Mouse (Mus musculus): ENCODE measurements around the gene Tbc1d1. TPM values are rescaled to one million over a fixed set of nuclear protein-coding genes. Genes with fewer than 3 reads are reported as not detected.

Gene Tbc1d1
- polyA plus RNA-seq, 1 experiment from 2014 or later: 27.4 TPM

DNA sequence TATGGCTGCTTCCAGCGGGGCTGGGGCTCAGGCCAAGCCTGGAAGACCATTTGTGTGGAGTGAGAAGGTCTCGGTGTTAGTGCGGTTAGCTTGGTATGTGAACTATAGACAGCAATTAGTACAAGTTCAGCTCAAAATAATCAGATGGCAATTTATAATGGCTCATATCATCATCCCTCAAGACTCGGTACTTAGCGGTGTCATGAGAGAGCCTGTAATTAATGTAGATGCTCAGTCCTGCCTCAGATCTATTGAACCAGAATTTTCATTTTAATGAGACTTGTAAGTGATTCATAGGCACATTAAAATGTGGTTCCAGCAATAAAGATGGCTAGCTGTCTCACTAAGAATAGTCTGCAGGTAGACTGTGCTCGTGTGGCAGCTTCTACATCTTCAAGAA is 51.7 kb downstream of the Tbc1d1 start:
- no peak for ATAC-seq (replicated peaks; ENCODE audit: extremely low read depth, insufficient read depth, low FRiP score)
- Histone ChIP-seq H3K4me3 (ENCODE audit: low read length) (no peak overlapping the region), H3K36me3 (ENCODE audit: control insufficient read depth, insufficient read depth) (no peaks in the 10 kb centered on the region), H3K9ac (ENCODE audit: low read length) (no peak overlapping the region), H3K4me2 (ENCODE audit: low read depth, low read length) (no peak overlapping the region), H3K9me3 (replicated peaks; ENCODE audit: control insufficient read depth, low read length) (no peaks in the 10 kb centered on the region), H3K4me1 (ENCODE audit: control insufficient read depth, insufficient read depth, low read length) (peaks cover 9% of the 10 kb centered on the region), H3K27ac (ENCODE audit: low read length) (no peak overlapping the region), H3K27me3 (ENCODE audit: control insufficient read depth, insufficient read depth, low read length) (no peaks in the 10 kb centered on the region)
- 90% methylated on average over 6 of the region's 6 CpGs for WGBS

DNA sequence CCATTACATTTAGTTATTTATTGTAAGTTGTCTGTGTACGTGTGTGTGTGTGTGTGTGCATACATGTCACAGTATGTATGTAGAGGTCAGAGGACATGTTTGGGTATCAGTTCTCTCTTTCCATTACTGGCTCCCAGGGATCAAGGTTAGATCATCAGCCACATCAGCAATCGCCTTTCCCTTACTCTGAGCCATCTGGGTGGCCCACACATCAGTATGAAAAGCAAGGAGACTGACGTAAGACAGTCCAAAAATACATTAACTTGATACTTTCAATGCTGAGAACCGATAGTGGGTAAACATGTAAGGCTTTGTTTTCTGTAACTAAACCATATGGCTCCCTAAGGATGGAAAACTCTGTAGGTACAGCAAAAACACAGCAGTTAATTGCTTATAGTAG is 54.7 kb downstream of the Tbc1d1 start:
- Histone ChIP-seq H3K4me2 (ENCODE audit: low read depth, low read length) (no peak overlapping the region), H3K4me3 (ENCODE audit: low read length) (no peak overlapping the region), H3K9ac (ENCODE audit: low read length) (no peak overlapping the region), H3K4me1 (ENCODE audit: control insufficient read depth, insufficient read depth, low read length) (peaks cover 9% of the 10 kb centered on the region), H3K27ac (ENCODE audit: low read length) (no peak overlapping the region), H3K27me3 (ENCODE audit: control insufficient read depth, insufficient read depth, low read length) (no peaks in the 10 kb centered on the region), H3K9me3 (replicated peaks; ENCODE audit: control insufficient read depth, low read length) (no peaks in the 10 kb centered on the region), H3K36me3 (ENCODE audit: control insufficient read depth, insufficient read depth) (no peaks in the 10 kb centered on the region)
- WGBS: 78% methylated on average over 4 of the region's 4 CpGs
- no peak for ATAC-seq (replicated peaks; ENCODE audit: extremely low read depth, insufficient read depth, low FRiP score)

- 80% methylated on average over 7 of the region's 7 CpGs for WGBS
- H3K36me3 ChIP-seq (ENCODE audit: control insufficient read depth, insufficient read depth): no peaks in the 10 kb centered on the region
Observed at GRCm38 (mm10) chr5:64211284-64211683, 55.2 kb downstream of the Tbc1d1 start.

DNA sequence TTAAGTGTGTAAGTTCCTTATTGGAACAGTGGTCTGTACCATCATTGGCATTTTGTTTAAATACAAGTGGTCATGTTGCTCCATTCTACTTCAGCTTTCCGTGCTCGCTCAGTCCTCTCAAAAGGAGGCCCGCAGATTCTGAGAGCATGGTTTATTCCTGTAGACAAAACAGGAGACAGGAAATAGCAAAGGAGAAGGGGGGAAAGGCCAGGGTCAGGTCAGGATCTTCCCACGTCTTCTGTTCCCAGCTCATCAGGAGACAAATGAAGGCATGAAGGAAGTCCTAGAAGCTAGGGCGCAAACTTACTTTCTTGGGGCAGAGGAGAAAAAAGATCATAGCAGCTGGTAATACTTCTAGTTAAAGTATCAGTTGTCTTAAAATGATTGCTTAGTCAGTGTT is 56.1 kb downstream of the Tbc1d1 start:
- 60% methylated on average over 5 of the region's 5 CpGs for WGBS
- Histone ChIP-seq H3K36me3 (ENCODE audit: control insufficient read depth, insufficient read depth) (no peaks in the 10 kb centered on the region), H3K9ac (ENCODE audit: low read length) (no peak overlapping the region), H3K4me3 (ENCODE audit: low read length) (no peak overlapping the region), H3K9me3 (replicated peaks; ENCODE audit: control insufficient read depth, low read length) (no peaks in the 10 kb centered on the region), H3K4me2 (ENCODE audit: low read depth, low read length) (no peak overlapping the region), H3K27me3 (ENCODE audit: control insufficient read depth, insufficient read depth, low read length) (no peaks in the 10 kb centered on the region), H3K27ac (ENCODE audit: low read length) (peak overlapping the region; percentile 51), H3K4me1 (ENCODE audit: control insufficient read depth, insufficient read depth, low read length) (peaks cover 9% of the 10 kb centered on the region)
- no peak; the same call in 1 of the 2 replicates for ATAC-seq (replicated peaks; ENCODE audit: extremely low read depth, insufficient read depth, low FRiP score)

More at GRCm38 (mm10) chr5:64211284-64211683, 55.2 kb downstream of the Tbc1d1 start:
- no peak overlapping the region for H3K27ac ChIP-seq (ENCODE audit: low read length)
- no peak overlapping the region for H3K4me3 ChIP-seq (ENCODE audit: low read length)
- H3K9me3 ChIP-seq (replicated peaks; ENCODE audit: control insufficient read depth, low read length): no peaks in the 10 kb centered on the region
- peaks cover 9% of the 10 kb centered on the region for H3K4me1 ChIP-seq (ENCODE audit: control insufficient read depth, insufficient read depth, low read length)
- no peak overlapping the region for H3K4me2 ChIP-seq (ENCODE audit: low read depth, low read length)
- H3K27me3 ChIP-seq (ENCODE audit: control insufficient read depth, insufficient read depth, low read length): no peaks in the 10 kb centered on the region
- no peak overlapping the region for H3K9ac ChIP-seq (ENCODE audit: low read length)
- ATAC-seq (replicated peaks; ENCODE audit: extremely low read depth, insufficient read depth, low FRiP score): no peak

DNA sequence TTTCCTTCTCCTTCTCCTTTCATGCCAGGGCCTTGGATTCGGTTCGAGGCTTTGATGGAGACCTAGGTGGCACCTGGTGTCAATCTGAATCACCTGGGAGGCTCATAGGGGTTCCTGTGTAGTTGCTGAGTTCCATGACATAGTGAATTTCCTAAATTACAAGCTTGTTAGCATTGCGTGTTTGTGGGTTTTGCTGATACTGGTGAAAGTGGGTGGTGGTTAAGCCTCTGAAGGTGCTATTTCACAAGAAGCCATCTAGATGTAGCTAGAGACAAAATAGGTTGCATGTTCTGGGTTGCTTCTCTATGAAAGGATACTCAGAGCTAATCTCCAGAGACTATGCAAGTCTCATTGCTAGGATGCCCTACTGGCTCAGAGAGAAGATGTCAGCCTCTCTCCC is 56.5 kb downstream of the Tbc1d1 start:
- no peak overlapping the region for H3K4me3 ChIP-seq (ENCODE audit: low read length)
- H3K9ac ChIP-seq (ENCODE audit: low read length): no peak overlapping the region
- H3K27me3 ChIP-seq (ENCODE audit: control insufficient read depth, insufficient read depth, low read length): no peaks in the 10 kb centered on the region
- peaks cover 9% of the 10 kb centered on the region for H3K4me1 ChIP-seq (ENCODE audit: control insufficient read depth, insufficient read depth, low read length)
- no peaks in the 10 kb centered on the region for H3K36me3 ChIP-seq (ENCODE audit: control insufficient read depth, insufficient read depth)
- H3K4me2 ChIP-seq (ENCODE audit: low read depth, low read length): no peak overlapping the region
- WGBS: 65% methylated on average over 3 of the region's 3 CpGs
- H3K27ac ChIP-seq (ENCODE audit: low read length): no peak overlapping the region
- no peak for ATAC-seq (replicated peaks; ENCODE audit: extremely low read depth, insufficient read depth, low FRiP score)
- no peaks in the 10 kb centered on the region for H3K9me3 ChIP-seq (replicated peaks; ENCODE audit: control insufficient read depth, low read length)

GRCm38 (mm10) chr5:64215806-64216205 is 59.7 kb downstream of the Tbc1d1 start:
- Histone ChIP-seq H3K27me3 (ENCODE audit: control insufficient read depth, insufficient read depth, low read length) (no peaks in the 10 kb centered on the region), H3K9me3 (replicated peaks; ENCODE audit: control insufficient read depth, low read length) (no peaks in the 10 kb centered on the region), H3K36me3 (ENCODE audit: control insufficient read depth, insufficient read depth) (no peaks in the 10 kb centered on the region), H3K4me3 (ENCODE audit: low read length) (no peak overlapping the region), H3K27ac (ENCODE audit: low read length) (no peak overlapping the region), H3K4me1 (ENCODE audit: control insufficient read depth, insufficient read depth, low read length) (peaks cover 7% of the 10 kb centered on the region), H3K4me2 (ENCODE audit: low read depth, low read length) (no peak overlapping the region), H3K9ac (ENCODE audit: low read length) (no peak overlapping the region)
- 90% methylated on average over 5 of the region's 5 CpGs for WGBS
- ATAC-seq (replicated peaks; ENCODE audit: extremely low read depth, insufficient read depth, low FRiP score): no peak

- H3K36me3 ChIP-seq (ENCODE audit: control insufficient read depth, insufficient read depth): no peaks in the 10 kb centered on the region
- no peak overlapping the region for H3K27ac ChIP-seq (ENCODE audit: low read length)
- H3K9ac ChIP-seq (ENCODE audit: low read length): no peak overlapping the region
- no peak overlapping the region for H3K4me3 ChIP-seq (ENCODE audit: low read length)
- WGBS: 83% methylated on average over 4 of the region's 4 CpGs
- no peak for ATAC-seq (replicated peaks; ENCODE audit: extremely low read depth, insufficient read depth, low FRiP score)
- H3K9me3 ChIP-seq (replicated peaks; ENCODE audit: control insufficient read depth, low read length): no peaks in the 10 kb centered on the region
- H3K27me3 ChIP-seq (ENCODE audit: control insufficient read depth, insufficient read depth, low read length): no peaks in the 10 kb centered on the region
- H3K4me1 ChIP-seq (ENCODE audit: control insufficient read depth, insufficient read depth, low read length): peaks cover 7% of the 10 kb centered on the region
- no peak overlapping the region for H3K4me2 ChIP-seq (ENCODE audit: low read depth, low read length)
Observed at GRCm38 (mm10) chr5:64216326-64216725, 60.2 kb downstream of the Tbc1d1 start.

DNA sequence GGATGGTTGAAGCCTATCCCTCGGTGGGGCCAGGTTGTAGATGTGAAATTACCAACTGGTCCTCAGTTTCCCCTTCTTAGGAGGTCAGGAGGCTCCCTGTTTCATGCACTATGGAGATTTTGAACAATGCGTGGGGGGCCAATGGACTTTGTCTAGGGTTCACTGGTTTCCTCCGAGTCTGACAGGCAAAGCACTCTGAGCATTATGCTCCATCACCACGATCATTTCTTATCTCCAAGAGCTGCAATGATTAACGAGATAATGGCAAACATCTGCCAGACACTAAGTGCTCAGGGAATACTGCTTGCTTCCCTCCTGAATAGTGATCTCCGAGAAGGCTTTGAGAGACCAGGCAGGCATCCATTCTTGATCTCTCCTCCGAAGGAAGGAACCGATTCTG is 61.2 kb downstream of the Tbc1d1 start:
- H3K4me1 ChIP-seq (ENCODE audit: control insufficient read depth, insufficient read depth, low read length): 0 out of 2 replicates have a peak, but pooled peaks cover 3% of the 10 kb centered on the region
- WGBS: 61% methylated on average over 8 of the region's 8 CpGs

GRCm38 (mm10) chr5:64217816-64218602 is 61.9 kb downstream of the Tbc1d1 start:
- WGBS: 67% methylated on average over 13 of the region's 13 CpGs
- peak; percentile 52; the same call in 1 of the 2 replicates for ATAC-seq (replicated peaks; ENCODE audit: extremely low read depth, insufficient read depth, low FRiP score)

More for the DNA sequence above, 61.2 kb downstream of the Tbc1d1 start:
- Histone ChIP-seq H3K4me2 (ENCODE audit: low read depth, low read length) (no peak overlapping the region), H3K27ac (ENCODE audit: low read length) (no peak overlapping the region), H3K9ac (ENCODE audit: low read length) (no peak overlapping the region), H3K27me3 (ENCODE audit: control insufficient read depth, insufficient read depth, low read length) (no peaks in the 10 kb centered on the region), H3K4me3 (ENCODE audit: low read length) (no peak overlapping the region), H3K9me3 (replicated peaks; ENCODE audit: control insufficient read depth, low read length) (no peaks in the 10 kb centered on the region), H3K36me3 (ENCODE audit: control insufficient read depth, insufficient read depth) (no peaks in the 10 kb centered on the region)
- no peak for ATAC-seq (replicated peaks; ENCODE audit: extremely low read depth, insufficient read depth, low FRiP score)

More at GRCm38 (mm10) chr5:64217816-64218602, 61.9 kb downstream of the Tbc1d1 start:
- H3K4me3 ChIP-seq (ENCODE audit: low read length): no peak overlapping the region
- no peaks in the 10 kb centered on the region for H3K36me3 ChIP-seq (ENCODE audit: control insufficient read depth, insufficient read depth)
- no peak overlapping the region for H3K27ac ChIP-seq (ENCODE audit: low read length)
- no peak overlapping the region for H3K9ac ChIP-seq (ENCODE audit: low read length)
- no peak overlapping the region for H3K4me2 ChIP-seq (ENCODE audit: low read depth, low read length)
- no peaks in the 10 kb centered on the region for H3K9me3 ChIP-seq (replicated peaks; ENCODE audit: control insufficient read depth, low read length)
- 0 out of 2 replicates have a peak, but pooled peaks cover 3% of the 10 kb centered on the region for H3K4me1 ChIP-seq (ENCODE audit: control insufficient read depth, insufficient read depth, low read length)
- no peaks in the 10 kb centered on the region for H3K27me3 ChIP-seq (ENCODE audit: control insufficient read depth, insufficient read depth, low read length)

Measured in heart, embryonic 16.5 days (tissue).